Mouse (Mus musculus) liver, adult 2 months (tissue): ENCODE measurements around the gene Psrc1.

ENCODE experiments used
- CTCF ChIP-seq: fragments of 200-500 bp; IDR thresholded peaks from 2 replicates; pipeline ENCODE4 v1.5.1; 2011; ENCODE audit warnings: low read depth, low read length, control low read depth
- POLR2A ChIP-seq: fragments of 200-500 bp; IDR thresholded peaks from 2 replicates; pipeline ENCODE4 v1.6.1; 2011; ENCODE audit warnings: low read length, control low read depth; ENCODE audit not compliant: insufficient read depth; ENCODE audit errors: extremely low read depth

DNA sequence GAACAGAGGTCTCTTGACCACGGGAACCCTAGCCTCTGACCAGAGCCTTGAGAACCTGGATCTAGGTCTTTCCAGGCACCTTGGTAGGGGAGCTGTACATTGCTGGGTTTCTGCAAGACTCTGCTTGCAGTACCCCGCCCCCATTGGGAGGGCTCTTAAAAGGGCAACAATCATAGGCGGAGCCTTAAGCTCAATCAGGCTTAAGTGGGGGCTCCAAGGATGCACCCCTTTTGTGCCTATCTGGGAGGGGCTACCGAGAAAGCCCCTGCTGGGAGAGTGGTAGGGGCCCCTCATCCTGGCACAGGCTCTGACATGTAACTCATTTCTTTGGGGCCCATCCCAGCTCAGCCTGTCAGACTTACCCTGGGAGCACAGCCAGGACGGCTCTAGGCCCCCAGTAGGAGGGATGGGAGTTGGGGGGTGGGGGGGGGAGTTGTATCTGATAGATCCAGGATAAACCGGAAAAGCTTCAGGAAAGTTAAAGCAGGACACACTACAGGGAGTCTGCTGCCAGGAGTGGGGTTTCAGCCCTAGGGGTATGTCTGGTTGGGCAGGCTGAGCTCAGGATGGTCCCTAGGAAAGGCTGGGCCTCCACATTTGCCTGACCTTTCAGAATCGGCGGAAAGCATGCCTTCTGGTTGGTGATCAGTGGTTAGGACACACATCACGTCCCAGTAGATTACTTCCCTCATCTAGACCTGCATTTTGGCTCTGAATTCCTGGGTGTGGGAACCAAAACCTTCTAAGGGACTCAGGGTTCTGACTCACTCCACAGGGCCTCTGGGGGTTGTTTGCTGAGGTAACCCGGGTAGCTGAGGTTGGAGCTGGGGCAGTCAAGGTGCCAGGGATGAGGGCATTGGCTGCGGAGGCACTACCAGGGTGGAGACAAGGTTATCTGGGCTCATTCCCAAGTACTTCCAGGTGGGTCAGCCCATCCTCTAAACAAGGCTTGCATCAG is 40.5 kb downstream of the Psrc1 start:
- TF ChIP-seq CTCF (no peak), POLR2A (no peak)
